Mouse (Mus musculus): ENCODE measurements around the gene Zfp180.
"Not testable (repeated sequence)": the region's sequence is repeated elsewhere in the genome, so short reads cannot be mapped to it uniquely, and the experiment has no call there.

Gene Zfp180

DNA sequence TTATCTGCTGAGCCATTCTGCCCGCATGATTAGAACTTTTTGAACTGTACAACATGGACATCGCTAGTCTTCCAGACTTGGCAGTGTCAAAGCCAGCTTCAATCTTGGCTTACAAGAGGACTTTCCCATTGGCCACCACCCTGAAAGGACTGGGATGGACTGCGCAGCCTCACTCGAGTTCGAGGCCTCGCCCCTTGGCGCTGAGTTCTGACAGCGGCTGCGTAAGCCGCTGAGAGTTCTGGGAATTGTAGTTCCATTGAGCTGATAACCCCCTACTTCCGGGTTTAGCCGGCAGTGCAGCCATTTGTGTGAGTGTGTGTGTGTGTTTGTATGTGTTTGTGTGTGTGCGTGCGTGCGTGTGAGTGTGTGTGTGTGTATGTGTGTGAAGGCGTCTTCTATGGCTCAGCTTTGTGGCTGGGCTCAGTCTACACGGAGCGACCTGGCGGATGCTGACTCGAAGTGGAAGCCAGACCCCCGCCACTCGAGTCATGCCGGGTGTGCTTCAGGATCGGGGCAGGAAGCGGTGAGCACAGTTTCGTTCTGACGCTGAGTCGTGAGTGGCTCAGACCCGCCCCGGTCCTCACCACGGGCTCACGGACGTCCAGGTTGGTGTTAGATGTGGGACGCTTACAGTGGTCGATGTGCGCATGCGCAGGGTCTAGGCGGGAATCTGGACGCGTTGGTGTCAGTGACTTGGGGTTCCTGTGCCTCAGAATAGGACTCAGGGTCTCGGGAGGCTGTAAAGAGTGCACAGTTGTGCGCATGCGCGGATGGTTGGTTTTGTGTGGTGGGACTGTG, at the start of gene Zfp180:
TSS of gene Zfp180 (plus strand) at position 291 of the 798 bp plus-strand sequence.
- peak; percentile 94 for DNase-seq (ENCODE audit: extremely low read depth, insufficient read length, low spot score)

DNA sequence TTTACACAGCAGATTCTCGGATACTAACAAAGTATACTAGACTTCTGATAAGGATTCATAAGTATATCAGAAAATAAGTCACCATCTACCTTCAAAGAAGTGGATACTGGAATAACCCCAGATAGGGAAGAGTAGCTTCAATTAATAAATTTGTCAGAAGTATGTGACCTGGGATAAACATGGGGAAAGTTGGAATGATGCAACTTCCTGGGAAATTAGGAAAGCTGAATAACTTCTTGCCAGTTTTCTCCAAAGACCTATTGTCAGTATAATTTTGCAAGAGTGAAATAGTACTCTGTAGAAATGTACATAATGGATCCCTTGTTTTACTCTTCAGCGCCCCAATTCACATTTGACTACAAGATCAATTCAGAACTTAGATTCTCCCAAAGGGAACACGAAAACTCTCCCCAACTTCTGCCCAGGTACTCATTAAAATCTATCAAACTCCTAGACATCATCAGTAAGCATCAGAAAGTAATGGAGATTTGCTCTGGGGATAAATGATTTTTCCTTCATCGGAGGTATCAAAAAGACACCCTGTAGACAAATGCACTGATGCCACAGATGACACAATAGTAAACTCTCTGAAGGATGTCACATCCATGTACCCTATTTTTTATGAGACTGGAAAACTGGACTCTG, 28.9 kb upstream of the Zfp180 start, which contains the start of gene Vmn1r183:
TSS of gene Vmn1r183 (plus strand) at position 595 of the 645 bp plus-strand sequence.
- no peak for DNase-seq (ENCODE audit: extremely low read depth, insufficient read length, low spot score)

DNA sequence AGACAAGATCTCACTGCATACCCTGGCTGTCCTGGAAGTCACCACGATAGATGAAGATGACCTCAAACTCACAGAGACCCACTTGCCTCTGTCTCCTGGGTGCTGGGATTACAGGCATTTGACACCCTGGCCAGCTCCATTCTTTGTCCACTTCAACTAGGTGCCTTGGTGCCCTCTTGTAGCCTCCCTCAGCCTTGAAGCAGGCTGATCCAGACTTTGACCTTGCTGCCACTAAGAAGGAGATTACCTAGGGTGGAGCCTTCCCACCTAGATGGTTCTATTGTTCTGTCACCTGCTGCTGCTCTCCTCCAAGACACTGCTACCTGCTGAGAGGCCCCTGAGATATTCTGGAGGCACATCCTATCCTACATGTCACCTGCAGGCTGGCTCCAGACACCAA, 7.3 kb upstream of the Zfp180 start:
- not testable (repeated sequence) for DNase-seq (ENCODE audit: extremely low read depth, insufficient read length, low spot score)

DNA sequence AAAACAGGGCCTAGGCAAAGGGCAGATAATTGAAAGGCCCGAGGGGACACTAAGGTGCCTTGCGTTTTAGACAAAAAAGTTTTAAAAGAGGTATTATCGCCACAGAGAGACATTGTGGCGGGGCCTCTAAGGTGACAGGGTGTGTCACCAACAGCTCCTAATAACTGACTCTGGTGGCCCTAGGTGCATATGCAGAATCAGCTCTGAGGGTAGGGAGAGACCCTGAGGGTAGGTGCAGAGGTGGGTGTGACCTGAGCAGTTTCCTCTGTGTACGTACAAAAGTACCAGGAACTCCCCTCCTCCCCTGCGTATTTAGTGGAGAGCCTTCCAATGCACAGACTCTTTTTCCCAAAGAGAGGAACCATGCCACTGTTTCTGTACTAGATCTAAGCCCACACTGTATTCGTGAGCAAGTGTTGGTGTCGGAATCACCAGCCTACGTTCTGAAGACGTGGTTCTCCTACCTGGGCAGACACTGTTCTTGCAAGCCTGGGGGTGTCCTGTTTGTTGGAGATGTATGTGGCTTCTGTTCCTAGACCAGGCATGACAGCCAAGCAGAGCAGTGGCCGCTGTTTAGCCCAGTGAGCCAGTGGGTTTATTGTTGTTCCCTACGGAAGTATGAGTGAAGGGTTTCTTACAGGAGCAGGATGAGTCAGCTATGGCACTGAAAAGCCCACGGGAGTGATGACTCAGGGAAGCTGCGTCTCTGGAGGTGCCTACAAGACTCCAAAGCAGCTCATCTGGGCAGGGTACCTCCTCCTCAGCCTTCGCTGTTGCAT, 922 bp downstream of the Zfp180 start:
- peak; percentile 59 for DNase-seq (ENCODE audit: extremely low read depth, insufficient read length, low spot score)

DNA sequence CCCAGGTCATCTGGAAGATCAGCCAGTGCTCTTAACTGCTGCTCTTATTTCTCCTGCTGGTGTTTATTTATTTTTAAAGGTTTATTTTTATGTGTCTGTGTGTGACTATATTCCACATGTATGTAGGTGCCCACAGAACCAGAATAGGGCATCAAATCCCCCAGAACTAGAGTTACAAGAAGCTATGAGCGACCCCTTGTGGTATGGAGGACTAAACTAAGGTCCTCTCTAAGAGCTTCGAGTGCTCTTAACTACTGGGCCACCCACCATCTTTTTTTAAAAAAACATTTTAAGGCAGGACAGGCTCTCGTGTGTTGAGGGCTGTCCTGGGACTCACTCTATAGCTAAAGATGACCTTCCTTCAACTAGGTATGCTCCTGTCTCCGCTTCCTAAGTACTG, 5.1 kb downstream of the Zfp180 start:
- DNase-seq (ENCODE audit: extremely low read depth, insufficient read length, low spot score), result no peak

DNA sequence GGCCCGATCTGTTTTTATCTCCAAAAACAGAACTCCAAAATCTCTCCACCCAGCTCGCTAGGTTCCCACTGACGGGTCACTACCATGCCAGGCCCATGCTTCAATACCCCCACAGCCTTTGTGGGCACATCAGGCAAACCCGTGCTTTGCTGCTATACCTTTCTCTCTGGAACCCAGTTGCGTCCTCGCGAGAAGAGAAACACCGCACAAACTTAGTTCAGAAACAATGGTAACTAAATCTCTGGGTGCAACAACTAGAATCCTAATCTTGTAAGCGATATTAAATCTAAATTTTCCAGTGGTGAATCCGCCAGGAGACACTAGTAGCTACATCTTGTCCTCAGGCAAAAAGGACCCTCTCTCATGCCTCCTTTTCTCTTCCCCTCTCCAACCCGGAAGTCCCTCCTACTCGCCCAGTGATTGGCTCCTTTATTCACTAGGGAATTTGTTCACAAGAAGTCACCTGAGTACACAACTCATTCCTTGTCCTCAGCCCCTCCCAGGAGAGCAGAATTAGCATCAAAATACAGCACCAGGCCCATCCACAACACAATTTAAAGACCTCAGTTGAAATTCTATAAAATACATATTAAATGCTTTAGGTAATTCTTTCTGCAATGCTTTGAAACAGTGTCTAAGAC, 5.9 kb downstream of the Zfp180 start:
- DNase-seq (ENCODE audit: extremely low read depth, insufficient read length, low spot score), result no peak

DNA sequence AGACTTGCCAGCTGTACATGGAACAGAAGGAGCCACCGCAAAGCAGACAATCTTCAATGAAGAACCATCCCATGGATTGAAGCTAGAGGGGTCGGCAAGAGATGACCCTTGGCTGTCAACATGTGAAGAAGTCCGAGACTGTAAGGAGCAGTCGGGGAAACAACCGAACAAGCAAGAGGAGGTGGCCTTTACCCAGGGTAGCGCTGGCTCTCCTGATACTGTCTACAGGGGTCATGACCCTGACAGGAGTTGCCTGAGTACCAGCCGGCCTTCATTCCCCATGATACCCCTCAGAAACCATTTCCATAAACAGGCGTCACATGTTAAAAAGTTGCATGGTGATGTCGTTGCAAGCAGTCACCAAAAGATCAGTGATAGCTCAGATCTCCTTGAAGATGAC, 22.7 kb downstream of the Zfp180 start:
- no peak for DNase-seq (ENCODE audit: extremely low read depth, insufficient read length, low spot score)

DNA sequence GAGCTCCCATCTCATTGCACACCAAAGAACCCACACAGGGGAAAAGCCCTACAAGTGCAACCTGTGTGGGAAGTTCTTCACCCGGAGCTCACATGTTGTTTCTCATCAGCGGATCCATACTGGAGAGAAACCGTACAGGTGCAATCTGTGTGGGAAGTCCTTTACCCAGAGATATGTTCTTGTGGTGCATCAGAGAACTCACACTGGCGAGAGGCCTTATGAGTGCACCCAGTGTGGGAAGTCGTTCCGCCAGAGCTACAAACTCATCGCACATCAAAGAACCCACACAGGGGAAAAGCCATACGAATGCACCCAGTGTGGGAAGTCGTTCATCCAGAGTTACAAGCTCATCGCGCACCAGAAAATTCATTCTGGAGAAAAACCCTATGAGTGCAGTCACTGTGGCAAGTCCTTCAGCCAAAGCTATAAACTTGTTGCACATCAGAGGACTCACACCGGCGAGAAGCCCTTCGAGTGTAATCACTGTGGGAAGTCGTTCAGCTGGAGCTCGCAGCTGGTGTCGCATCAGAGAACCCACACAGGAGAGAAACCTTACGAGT, 23.5 kb downstream of the Zfp180 start:
- no peak for DNase-seq (ENCODE audit: extremely low read depth, insufficient read length, low spot score)

DNA sequence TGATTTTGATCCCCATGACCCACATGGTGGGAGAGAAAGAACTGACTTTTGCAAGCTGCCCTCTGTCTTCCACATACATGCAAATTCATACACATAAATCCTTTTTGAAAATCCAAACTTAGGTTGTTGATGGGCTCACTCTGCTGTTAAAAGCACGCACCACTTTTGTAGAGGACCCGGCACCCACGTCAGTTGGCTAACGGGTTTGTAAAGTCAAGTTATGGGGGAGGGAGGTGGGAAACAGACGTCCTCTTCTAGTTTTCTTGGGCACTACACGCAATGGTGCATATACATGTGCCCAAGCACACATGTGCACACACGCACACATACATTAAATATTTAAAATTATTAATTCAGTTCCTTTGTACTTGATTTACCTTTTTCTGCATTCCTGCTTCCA, 29.1 kb downstream of the Zfp180 start:
- DNase-seq (ENCODE audit: extremely low read depth, insufficient read length, low spot score), result no peak

DNA sequence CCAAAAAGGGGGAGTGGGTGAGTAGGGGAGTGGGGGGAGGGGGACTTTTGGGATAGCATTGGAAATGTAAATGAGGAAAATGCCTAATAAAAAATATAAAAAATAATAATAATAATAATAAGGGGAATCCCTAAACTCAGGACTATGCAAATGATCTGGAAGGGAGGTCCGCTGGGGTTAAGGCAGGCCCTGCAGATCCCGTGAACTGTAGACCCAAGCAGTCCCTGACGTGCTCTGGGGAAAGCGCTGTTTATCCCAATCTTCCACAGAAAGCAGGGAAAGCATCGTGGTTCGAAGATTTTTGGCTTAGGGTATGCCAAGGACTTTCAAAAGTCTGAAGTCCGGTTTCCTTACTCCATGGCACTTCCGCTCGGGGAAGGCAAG, 30.0 kb downstream of the Zfp180 start:
- no peak for DNase-seq (ENCODE audit: extremely low read depth, insufficient read length, low spot score)

DNA sequence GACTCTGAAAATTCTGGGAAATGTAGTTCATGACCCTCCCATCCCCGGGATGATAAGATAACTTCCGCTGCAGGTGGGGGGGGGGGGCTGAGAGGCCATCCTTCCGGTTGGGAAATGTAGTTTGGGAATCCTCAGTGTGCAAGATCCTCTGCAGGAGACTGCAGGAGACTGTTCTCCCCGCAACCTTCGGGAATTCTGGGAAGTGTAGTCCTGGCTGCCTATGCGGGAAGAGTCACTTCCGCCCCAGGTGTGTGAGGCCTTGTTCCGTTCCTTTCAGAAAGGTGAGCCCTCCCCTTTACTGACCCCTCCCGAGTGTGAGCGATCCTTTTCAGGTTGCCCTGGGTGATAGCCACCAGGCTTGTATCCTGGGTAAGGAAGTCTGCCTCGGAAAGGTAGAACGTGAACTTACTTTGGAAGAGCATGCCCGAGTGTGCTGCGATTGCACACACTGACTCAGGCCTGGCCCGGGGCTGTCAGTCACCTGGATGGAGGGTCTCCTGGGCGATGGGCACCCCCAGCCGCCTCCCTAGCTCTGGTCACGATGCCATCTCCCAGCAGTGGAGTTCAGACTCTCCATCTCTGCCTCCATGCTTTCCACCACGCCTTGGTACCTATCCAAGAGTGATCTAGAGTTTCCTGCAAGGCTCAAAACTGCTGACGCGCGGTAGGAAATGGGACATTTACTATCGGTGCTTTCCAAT, 30.6 kb downstream of the Zfp180 start, which contains the start of gene Zfp112:
TSS of gene Zfp112 (plus strand) at position 159 of the 701 bp plus-strand sequence.
- peak; percentile 86 for DNase-seq (ENCODE audit: extremely low read depth, insufficient read length, low spot score)

DNA sequence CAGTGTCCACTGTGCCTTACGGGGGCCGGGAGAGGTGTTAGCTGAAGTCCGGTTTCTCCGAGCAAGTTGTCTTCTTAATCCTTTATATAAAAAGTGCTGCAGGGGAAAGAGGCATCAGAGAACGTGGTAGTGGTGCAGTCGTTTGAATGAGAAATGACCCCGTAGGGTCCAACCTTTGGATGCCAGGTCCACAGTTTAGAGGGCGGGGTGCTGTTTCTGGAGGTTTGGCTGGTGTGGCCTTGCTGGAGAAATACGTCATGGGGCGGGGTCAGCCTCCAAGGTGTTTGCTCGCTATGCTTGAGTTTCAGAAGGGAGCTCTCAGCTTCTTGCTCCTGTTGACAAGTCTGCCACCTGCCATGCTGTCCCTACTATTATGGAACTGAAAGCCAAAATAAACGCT, 31.3 kb downstream of the Zfp180 start:
- peak; percentile 41 for DNase-seq (ENCODE audit: extremely low read depth, insufficient read length, low spot score)

DNA sequence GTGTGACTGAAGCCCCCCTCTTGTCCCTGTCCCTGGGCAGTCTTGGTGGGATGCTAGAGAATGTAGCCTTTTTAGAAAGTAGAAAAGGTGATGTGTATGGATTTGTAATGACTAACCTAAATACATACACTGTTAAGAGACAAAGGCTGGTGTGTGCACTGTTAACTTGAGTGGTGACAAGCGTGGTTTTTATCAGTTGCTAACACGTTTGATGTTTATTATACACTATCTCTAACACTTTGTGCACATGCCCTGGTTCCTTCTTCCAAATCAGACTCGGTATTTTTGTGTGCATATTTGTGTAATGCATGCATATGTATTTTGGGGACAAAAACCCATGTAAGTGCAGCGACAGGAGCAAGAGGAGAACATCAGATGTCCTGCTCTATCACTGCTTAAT, 34.9 kb downstream of the Zfp180 start:
- no peak for DNase-seq (ENCODE audit: extremely low read depth, insufficient read length, low spot score)

DNA sequence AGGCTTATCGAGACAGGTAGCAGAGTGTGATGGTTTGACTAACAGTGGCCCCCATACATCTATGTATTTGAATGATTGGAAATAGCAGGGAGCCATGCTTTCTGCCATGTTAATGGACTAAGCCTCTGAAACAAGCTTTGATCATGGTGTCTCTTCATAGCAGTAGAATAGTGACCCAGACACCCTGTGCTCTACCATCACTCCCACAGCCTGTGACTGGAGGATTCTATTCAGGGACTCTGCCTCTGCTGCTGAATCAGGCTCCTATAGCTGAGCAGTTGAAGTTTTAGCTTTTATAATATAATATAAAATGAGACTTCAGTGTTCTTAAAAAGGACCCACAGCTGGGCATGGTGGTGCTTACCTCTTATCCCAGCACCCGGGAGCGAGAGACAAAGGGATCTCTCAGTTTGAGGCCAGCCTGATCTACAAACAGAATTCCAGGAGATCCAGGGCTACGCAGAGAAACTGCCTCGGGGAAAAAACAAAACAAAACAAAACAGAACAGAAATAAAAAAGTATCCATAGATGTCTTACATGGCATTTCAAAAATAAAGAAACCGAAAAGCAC, 51.8 kb downstream of the Zfp180 start:
- no peak for DNase-seq (ENCODE audit: extremely low read depth, insufficient read length, low spot score)

DNA sequence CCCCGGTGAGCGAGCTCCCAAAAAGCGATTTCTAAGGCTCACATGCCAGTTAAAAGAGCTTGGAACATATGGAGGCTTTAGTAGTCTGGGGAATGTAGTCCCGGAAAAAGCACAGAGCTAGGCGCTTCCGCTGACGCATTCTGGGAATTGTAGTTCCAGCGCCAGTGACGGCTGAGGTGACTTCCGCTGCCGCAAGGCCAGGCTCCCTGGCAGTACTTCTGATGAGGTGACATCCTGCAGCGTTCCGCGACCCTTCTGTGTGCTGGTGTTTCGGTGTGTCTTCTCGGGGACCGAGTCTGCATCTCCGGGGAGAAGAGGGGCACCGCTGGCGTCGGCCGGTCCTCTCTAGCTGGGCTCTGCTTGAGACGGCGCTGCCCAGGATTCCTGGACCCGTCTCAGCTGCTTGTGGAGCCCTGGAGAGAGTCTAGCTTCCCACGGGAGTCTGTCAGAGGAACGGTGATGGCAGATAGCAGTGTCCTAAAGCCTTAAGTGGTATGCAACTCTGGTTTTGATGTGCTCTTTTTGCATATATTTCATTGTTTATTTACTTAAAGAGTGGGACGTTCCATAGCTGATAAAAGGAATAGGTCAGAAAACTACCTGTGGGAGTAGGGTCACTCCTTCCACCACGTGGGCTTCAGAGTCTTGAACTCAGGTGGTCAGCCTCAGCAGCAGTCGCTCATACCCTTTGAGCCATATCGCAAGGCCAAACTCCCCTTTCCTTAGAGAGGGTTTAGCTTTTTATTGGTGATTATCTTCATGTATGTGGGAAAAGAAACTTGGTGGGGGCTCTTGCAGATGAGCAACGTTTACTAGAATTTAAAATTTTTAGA, 52.5 kb downstream of the Zfp180 start, which contains the start of gene Zfp235:
TSS of gene Zfp235 (plus strand) at position 174 of the 833 bp plus-strand sequence.
- peak; percentile 83 for DNase-seq (ENCODE audit: extremely low read depth, insufficient read length, low spot score)

DNA sequence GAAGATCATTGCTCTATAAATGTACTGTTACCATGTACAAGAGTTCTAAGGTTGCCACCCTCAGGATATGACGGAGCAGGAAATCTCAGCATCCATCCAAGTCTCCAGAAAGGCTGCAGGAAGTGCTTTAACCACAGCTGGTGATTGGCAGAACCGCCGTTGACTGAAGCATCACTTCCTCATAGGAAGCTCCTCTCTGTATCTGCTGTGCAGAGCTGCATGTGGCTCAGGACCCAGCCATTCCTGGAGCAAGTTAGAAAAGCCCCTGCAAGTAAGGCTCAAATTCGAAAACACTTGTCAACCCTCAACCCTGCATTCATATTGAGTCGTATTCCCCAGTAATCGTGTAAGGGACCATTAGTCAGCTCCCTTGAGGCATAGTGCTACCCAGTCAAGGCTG, 60.8 kb downstream of the Zfp180 start:
- DNase-seq (ENCODE audit: extremely low read depth, insufficient read length, low spot score), result no peak

DNA sequence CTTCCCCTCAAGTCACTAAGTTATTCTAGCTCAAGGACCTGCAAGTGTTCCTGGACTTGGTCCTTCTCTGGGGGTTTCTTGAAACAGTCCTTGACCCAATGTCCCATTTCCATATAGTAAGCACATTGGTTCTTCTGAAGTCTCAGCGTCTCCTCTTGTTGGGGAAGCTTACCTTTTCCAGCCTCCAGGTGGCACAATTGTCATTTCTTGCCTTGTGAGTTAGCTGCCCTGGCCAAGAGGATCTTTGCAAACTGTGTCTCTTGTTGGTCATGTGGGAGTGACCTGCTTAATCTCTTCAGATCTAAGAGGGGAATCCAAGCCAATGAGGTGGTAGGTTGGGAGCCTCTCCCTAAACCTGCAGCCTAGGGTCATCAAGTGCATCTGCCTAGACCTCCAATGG, 71.5 kb downstream of the Zfp180 start:
- DNase-seq (ENCODE audit: extremely low read depth, insufficient read length, low spot score), result no peak
